Mouse (Mus musculus) CH12F3 (cell line): Measurements from ENCODE around the gene Nalcn.

Source experiments
- in situ Hi-C: fragments of 300-500 bp; cut with MboI; formaldehyde crosslinking; loops from 2 replicates; pipeline ENCODE4 v1.14.3; 2020; ENCODE audit warnings: low sequenced_read_pairs

The Nalcn gene

GRCm38 (mm10) chr14:123232630-123233206 is 394.2 kb downstream of the Nalcn start:
- in situ Hi-C loops = no loop called here
